Mouse (Mus musculus): ENCODE measurements around the gene S100a4. TPM values are rescaled to one million over a fixed set of nuclear protein-coding genes. Genes with fewer than 3 reads are reported as not detected.

Gene S100a4
- polyA plus RNA-seq, 1 experiment: 2.5 TPM

- no peak for DNase-seq (ENCODE audit: low read depth)
- TF ChIP-seq POLR2A (IDR thresholded peaks at IDR 0.05; ENCODE audit: borderline replicate concordance, extremely low read depth, insufficient read depth, insufficient read length, poor library complexity, severe bottlenecking) (no peak), CTCF (IDR thresholded peaks at IDR 0.05; ENCODE audit: borderline replicate concordance, extremely low read depth, insufficient read depth, insufficient read length) (no peak)
These were observed 2.9 kb upstream of the S100a4 start for GRCm38 (mm10) chr3:90600458-90601195.

- DNase-seq (ENCODE audit: low read depth): no peak
These were observed 2.0 kb upstream of the S100a4 start, which contains the start of gene Gm42674 for GRCm38 (mm10) chr3:90601486-90602110. Gene Gm42674 (plus strand): TSS chr3:90601904.

GRCm38 (mm10) chr3:90604416-90604815, 845 bp downstream of the S100a4 start:
- TF ChIP-seq POLR2A (IDR thresholded peaks at IDR 0.05; ENCODE audit: borderline replicate concordance, extremely low read depth, insufficient read depth, insufficient read length, poor library complexity, severe bottlenecking) (no peak), CTCF (IDR thresholded peaks at IDR 0.05; ENCODE audit: borderline replicate concordance, extremely low read depth, insufficient read depth, insufficient read length) (no peak)
- DNase-seq (ENCODE audit: low read depth): peak; percentile 92

More at GRCm38 (mm10) chr3:90601486-90602110, 2.0 kb upstream of the S100a4 start, which contains the start of gene Gm42674:
- TF ChIP-seq POLR2A (IDR thresholded peaks at IDR 0.05; ENCODE audit: borderline replicate concordance, extremely low read depth, insufficient read depth, insufficient read length, poor library complexity, severe bottlenecking): no peak
- no peak for TF ChIP-seq CTCF (IDR thresholded peaks at IDR 0.05; ENCODE audit: borderline replicate concordance, extremely low read depth, insufficient read depth, insufficient read length)

DNA sequence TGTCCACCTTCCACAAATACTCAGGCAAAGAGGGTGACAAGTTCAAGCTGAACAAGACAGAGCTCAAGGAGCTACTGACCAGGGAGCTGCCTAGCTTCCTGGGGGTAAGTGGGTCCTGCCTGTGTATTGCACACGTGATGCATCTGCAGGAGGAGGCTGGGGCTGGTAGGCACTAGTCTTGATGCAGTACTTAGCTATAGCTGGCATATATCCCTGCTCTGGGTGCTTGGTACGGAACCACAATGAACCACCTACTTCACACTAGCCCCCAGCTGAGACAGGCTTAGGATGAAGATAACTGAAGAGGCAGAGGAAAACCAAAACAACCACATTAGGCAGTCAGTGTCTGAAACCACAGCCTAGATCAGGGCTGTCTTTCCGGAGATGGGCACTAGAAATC, 1.5 kb downstream of the S100a4 start:
- TF ChIP-seq POLR2A (IDR thresholded peaks at IDR 0.05; ENCODE audit: borderline replicate concordance, extremely low read depth, insufficient read depth, insufficient read length, poor library complexity, severe bottlenecking) (no peak), CTCF (IDR thresholded peaks at IDR 0.05; ENCODE audit: borderline replicate concordance, extremely low read depth, insufficient read depth, insufficient read length) (no peak)
- no peak for DNase-seq (ENCODE audit: low read depth)

- TF ChIP-seq CTCF (IDR thresholded peaks at IDR 0.05; ENCODE audit: borderline replicate concordance, extremely low read depth, insufficient read depth, insufficient read length) (no peak), POLR2A (IDR thresholded peaks at IDR 0.05; ENCODE audit: borderline replicate concordance, extremely low read depth, insufficient read depth, insufficient read length, poor library complexity, severe bottlenecking) (no peak)
- no peak for DNase-seq (ENCODE audit: low read depth)
These were observed 2.2 kb downstream of the S100a4 start for GRCm38 (mm10) chr3:90605736-90606135.

- TF ChIP-seq POLR2A (IDR thresholded peaks at IDR 0.05; ENCODE audit: borderline replicate concordance, extremely low read depth, insufficient read depth, insufficient read length, poor library complexity, severe bottlenecking): no peak
- no peak for TF ChIP-seq CTCF (IDR thresholded peaks at IDR 0.05; ENCODE audit: borderline replicate concordance, extremely low read depth, insufficient read depth, insufficient read length)
- DNase-seq (ENCODE audit: low read depth): peak; percentile 8
These were observed 2.6 kb downstream of the S100a4 start for GRCm38 (mm10) chr3:90606185-90606584.

DNA sequence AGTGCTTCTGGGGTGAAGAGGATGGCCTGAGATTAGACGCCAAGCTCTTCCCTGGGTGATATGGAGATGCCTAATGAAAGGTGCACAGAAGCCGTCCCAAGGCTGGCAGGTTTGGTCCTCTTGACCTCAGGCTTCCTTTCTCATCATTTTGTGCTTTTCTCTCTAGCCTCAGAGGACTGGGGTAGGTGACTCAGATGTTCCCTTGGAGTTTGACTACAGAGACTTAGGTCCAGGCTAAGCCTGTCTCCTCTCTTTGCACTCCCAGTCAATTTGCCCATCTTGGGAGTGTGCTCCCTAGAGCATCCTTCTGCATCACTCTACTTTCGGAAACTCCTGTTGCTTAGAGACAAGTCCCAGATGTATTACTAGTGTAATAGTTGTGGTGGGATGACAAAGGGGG, 3.8 kb downstream of the S100a4 start:
- no peak for DNase-seq (ENCODE audit: low read depth)
- no peak for TF ChIP-seq POLR2A (IDR thresholded peaks at IDR 0.05; ENCODE audit: borderline replicate concordance, extremely low read depth, insufficient read depth, insufficient read length, poor library complexity, severe bottlenecking)
- no peak for TF ChIP-seq CTCF (IDR thresholded peaks at IDR 0.05; ENCODE audit: borderline replicate concordance, extremely low read depth, insufficient read depth, insufficient read length)

DNA sequence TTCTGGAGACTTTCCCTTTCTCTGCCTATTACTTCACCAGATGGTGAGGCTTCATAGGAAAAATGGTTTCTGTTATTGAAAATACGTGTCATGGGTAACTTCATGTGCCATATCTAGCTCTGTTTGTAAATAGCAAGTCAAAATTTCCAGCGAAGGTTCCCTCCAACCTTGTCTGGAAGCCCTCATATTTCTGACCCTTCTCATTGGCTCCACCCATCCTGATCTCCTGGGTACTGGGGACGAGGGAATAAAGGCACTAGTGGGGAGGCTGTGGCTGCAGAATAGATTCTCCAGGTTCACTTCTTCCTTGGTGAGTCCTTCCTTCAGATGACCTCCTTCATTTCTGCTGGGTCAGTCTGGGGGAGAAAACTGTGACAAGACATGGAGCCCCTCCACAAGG, 4.7 kb downstream of the S100a4 start, which contains the start of gene S100a5:
S100a5 (plus strand) TSS at position 301 of the 400 bp plus-strand sequence.
- TF ChIP-seq POLR2A (IDR thresholded peaks at IDR 0.05; ENCODE audit: borderline replicate concordance, extremely low read depth, insufficient read depth, insufficient read length, poor library complexity, severe bottlenecking) (no peak), CTCF (IDR thresholded peaks at IDR 0.05; ENCODE audit: borderline replicate concordance, extremely low read depth, insufficient read depth, insufficient read length) (no peak)
- no peak for DNase-seq (ENCODE audit: low read depth)

GRCm38 (mm10) chr3:90609102-90609501, 5.5 kb downstream of the S100a4 start:
- TF ChIP-seq CTCF (IDR thresholded peaks at IDR 0.05; ENCODE audit: borderline replicate concordance, extremely low read depth, insufficient read depth, insufficient read length) (no peak), POLR2A (IDR thresholded peaks at IDR 0.05; ENCODE audit: borderline replicate concordance, extremely low read depth, insufficient read depth, insufficient read length, poor library complexity, severe bottlenecking) (no peak)
- DNase-seq (ENCODE audit: low read depth): no peak

DNA sequence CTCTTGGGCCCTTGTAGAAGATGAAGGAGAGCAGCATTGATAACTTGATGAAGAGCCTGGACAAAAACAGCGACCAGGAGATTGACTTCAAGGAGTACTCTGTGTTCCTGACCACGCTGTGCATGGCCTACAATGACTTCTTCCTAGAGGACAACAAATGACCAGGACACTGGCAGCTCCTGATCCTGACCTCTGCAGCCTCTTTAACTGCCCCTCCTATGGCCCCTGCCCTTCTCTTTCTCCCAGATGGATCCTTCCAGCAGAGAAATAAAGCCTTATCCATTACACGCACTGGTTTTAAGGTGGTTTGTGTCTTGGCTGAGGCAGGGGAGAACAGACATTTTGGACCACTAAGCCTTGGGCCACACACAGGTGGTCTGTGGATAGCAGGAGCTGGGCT, 7.9 kb downstream of the S100a4 start:
- DNase-seq (ENCODE audit: low read depth): no peak
- TF ChIP-seq POLR2A (IDR thresholded peaks at IDR 0.05; ENCODE audit: borderline replicate concordance, extremely low read depth, insufficient read depth, insufficient read length, poor library complexity, severe bottlenecking): no peak
- no peak for TF ChIP-seq CTCF (IDR thresholded peaks at IDR 0.05; ENCODE audit: borderline replicate concordance, extremely low read depth, insufficient read depth, insufficient read length)

DNA sequence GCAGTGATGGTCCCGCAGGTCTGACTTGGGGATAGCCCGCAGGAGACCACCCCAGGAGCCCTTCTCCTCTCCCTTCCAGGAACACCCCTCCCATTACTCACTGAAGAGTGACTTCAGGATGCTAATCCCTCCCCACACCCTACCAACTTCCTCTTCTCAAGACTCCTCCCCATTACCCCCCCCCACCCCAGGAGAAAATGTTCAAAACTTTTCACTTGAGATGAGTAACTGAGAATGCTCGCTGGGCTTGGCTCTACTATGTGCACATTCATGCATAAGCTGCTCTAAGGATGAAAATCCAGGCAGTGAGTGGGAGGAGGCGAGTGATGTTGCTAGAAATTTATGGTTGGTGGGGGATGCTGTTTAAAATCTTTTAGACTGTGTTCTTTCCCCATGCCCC, 8.5 kb downstream of the S100a4 start:
- no peak for DNase-seq (ENCODE audit: low read depth)
- TF ChIP-seq POLR2A (IDR thresholded peaks at IDR 0.05; ENCODE audit: borderline replicate concordance, extremely low read depth, insufficient read depth, insufficient read length, poor library complexity, severe bottlenecking) (no peak), CTCF (IDR thresholded peaks at IDR 0.05; ENCODE audit: borderline replicate concordance, extremely low read depth, insufficient read depth, insufficient read length) (no peak)
